Mouse (Mus musculus): ENCODE results near the gene Vkorc1.
"Not testable (repeated sequence)": the region's sequence is repeated elsewhere in the genome, so short reads cannot be mapped to it uniquely, and the experiment has no call there.

The Vkorc1 gene

DNA sequence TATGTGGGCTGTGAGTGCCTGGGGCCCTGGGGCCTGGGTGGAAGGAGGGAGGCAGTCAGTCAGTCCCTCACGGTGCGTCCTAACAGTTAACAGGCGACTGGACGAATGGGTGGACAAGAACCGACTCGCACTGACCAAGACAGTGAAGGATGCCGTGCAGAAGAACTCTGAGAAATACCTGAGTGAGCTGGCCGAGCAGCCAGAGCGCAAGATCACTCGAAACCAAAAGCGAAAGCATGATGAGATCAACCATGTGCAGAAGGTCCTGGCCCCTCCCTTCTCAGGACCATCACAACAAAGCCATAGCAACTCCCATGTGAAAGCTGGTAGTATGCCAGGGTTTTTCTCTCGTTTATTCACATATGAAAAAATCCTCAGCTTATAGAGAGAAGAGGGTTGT is 19.9 kb upstream of the Vkorc1 start:
- DNase-seq (ENCODE audit: low spot score in 2 of 2) = no peak

DNA sequence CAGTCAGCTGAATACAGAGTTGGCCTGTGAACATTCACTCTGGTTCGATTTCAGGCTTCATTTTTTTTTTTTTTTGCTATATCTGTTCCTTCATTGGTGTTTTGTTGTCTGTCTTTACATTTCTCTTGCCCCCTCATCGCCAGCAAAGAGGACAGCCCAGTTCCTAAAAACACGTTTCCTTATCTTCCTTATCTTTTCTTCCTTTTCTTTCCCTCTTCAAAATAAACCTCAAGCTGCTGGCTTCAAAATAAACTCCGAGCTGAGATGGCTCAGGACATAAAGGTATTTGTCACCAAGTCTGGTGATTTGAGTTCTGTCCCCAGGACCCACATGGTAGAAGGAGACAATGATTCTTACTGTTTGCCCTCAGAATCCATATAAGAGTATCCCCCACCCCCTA is 17.5 kb upstream of the Vkorc1 start:
- no peak for DNase-seq (ENCODE audit: low spot score in 2 of 2)

DNA sequence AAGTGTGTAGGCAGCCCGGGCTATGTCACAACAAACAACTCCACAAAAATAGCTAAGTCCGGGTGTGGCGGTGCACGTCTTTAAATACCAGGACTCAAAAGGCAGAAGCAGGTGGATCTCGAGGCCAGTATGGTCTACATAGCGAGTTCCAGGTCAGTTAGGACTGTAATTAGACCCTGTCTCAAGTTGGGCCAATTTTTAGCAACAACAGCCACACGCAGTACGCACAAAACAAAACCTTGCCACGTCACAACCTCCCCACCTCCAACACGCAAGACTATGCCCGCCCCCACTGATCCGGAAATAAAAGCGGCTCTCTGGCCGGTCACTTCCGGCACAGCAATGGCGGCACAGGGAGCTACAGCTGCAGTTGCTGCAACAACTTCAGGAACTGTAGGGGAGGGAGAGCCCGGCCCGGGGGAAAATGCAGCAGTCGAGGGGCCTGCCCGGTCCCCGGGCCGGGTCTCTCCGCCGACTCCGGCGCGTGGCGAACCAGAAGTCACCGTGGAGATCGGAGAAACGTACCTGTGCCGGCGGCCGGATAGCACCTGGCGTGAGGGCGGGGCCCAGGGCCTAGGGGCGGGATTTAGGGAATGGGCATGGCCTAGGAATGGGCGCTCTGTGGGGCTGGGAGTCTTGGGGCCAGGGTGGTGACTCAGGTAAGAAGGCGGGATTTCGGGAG is 16.9 kb upstream of the Vkorc1 start, which contains the start of gene Kat8:
Kat8 (plus strand) TSS at position 327 of the 682 bp plus-strand sequence.
- DNase-seq (ENCODE audit: low spot score in 2 of 2) = peak; percentile 84 to 86

DNA sequence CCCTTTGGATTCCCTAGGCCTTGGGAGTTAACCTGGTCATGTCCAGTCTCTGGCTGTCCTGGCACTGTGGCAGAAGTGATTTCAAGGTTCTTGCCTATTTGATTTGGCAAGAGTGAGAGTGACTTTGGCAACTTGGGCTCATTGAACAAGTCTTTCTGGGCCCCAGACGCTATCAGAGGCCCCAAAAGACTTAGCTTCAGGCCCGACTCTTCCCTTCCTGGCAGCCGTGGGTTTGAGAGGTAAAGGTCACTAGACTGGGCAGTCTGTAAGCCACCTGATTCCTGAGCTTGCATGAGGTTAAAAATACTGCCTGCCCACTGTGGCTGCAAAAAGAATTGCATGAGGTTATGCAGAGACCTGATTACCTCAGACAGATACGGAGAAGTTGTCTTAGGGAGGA is 13.2 kb upstream of the Vkorc1 start:
- DNase-seq (ENCODE audit: low spot score in 2 of 2) = no peak

DNA sequence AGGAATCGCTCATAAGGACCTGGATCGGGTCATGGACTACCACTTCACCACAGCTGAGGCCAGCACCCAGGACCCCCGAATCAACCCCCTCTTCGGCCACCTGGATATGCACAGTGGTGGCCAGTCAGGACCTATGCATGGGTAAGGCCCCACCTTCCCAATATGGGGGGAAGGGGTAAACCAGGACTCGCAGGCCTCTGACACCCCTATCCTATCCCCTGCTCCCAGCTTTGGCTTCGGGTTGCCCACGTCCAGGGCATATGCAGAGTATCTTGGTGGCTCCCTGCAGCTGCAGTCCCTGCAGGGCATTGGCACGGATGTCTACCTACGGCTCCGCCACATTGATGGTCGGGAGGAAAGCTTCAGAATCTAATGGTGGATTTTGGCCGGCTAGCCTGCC is 12.5 kb upstream of the Vkorc1 start:
- DNase-seq (ENCODE audit: low spot score in 2 of 2) = no peak

DNA sequence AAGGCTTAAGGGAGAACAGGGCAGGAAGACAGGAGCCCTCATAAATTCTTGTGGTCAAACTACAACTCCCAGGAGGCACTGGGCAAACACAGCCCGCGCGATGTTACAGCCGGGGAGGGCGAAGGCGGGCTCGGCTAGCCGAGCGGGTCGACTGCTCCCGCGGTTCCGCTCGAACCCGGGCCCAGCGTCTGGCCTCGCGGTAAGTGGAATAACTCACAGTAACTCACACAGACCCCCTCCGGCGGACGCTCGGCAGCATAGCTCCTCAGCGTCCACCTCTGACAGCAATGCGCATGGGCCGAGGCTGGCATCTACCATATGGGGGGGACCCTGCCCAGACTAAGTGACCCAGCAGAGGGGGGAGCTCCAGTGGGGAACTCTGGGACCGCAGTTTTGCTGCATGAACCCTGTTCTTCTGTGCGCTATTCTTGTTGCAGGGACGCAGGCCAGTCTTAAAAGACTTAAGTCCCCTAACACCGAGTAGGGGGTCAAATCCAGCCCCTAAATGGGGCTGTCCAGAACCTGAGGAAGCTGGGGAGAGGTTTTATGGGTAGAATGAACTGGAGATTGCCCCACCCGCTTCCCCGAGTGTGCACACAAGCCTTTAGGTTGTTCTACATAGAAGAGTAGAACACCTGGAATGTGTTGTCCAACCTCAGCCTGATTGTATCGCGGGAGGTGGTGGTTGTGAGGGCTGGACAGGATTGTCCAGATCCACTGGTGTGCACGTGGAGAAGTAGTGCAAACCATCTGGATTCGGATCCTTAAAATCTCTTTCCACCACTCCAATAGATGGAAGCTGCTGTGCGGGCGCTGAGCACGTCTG is 8.8 kb upstream of the Vkorc1 start, which contains the start of gene Bckdk:
Bckdk (plus strand) TSS at position 112 of the 826 bp plus-strand sequence.
- DNase-seq (ENCODE audit: low spot score in 2 of 2) = peak; percentile 34 to 59

DNA sequence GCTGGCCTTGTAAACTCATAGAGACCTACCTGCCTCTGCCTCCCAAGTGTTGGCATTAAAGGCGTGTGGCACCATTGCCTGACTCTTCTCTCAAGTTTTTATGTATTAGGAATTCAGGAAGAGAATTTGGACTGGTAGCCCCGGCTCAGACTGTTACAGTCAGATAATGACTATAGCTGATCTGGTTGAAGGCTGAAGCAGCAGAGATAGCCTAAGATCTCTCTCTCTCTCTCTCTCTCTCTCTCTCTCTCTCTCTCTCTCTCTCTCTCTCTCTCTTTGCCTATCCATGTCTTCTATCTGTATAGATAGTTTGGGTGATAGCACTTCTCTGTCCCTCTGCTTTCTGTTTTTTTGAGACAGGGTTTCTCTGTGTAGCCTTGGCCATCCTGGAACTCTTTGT is 6.4 kb upstream of the Vkorc1 start:
- no peak for DNase-seq (ENCODE audit: low spot score in 2 of 2)

DNA sequence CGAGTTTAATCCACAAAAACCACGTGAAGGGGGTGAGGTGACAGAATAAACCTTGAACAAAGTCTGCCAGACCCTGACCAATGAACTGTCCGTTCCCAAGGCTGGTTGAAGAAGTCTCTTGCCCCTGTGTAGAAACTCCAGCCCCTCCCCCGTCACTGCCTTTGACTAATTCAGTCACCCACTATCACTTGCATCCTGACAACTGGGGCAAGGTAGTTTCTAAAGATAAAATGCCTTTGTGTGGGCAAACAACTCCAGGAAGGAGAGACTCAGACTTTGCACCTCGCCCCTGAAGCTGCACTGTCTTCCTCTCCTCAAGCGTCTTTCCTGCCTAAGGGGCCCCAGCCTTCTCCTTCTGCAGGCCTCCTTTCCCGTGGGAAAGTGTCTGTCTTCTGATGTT is 4.6 kb upstream of the Vkorc1 start:
- no peak for DNase-seq (ENCODE audit: low spot score in 2 of 2)

DNA sequence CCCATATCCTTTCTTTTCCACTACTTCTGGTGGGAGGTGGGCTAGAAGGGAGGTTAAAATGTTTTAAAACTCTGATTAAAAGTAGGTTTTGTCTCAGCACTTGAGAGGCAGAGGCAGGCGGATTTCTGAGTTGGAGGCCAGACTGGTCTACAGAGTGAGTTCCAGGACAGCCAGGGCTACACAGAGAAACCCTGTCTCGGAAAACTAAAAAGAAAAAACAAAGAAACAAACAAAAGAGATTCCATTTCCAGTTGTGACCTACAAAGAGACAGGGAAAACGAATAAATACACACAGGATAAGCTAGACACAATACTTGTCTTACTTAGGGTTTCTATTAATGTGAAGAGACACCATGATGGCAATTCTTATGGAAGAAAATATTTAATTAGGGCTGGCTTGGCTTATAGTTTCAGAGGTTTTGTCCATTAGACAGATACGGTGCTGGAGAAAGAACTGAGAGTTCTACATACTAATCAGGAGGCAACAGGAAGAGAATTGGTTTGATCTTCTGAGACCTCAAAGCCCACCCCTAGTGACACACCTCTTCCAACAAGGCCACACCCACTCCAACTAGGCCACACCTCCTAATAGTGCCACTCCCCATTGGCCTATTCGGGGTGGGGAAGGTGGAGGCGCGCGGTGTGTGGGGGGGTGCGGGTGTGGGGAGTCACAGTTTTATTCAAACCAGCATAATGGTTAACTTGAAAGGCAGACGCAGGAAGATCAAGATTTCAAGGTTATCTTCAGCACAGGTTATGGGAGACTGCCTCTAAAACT is 3.0 kb upstream of the Vkorc1 start:
- DNase-seq (ENCODE audit: low spot score in 2 of 2) = peak in 1 of 2 experiments; percentile 38

DNA sequence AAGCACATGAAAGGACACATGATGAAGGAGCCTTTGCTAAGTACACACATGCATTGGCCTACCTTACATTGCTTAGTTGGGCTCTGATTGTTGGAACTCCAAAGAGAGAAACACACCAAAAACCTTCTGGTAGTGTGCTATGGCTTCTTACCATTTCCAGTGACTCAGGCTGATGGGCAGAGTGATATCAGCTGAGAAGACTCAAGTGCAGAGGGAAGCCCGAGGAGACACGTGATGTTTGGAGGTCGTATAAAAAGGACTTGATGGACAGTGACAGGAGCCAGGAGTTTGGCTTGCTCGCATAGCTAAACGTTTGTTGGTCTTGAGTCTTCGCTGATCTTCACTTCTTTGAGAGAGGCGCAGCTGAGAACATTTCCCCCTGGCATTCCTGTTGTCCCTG is 2.1 kb upstream of the Vkorc1 start:
- no peak for DNase-seq (ENCODE audit: low spot score in 2 of 2)

DNA sequence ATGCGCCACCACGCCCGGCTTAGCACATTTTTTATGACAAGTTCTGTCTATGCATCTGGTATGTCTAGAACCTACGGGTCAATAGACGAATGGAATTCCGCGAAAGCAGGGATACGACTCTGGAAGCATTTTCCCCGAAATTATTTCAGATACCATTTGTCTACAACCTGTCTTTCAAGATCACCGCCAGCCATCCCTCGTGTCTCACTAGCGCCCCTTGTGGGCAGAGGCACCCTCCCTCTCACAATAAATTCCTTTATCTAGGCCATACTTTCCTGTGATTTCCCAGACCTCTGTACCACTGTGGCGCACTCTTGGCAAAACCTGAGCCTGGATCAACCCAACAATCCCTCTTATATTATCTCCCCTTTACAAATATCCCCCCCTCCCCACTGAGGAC is 967 bp upstream of the Vkorc1 start:
- peak; percentile 55 to 75 for DNase-seq (ENCODE audit: low spot score in 2 of 2)

DNA sequence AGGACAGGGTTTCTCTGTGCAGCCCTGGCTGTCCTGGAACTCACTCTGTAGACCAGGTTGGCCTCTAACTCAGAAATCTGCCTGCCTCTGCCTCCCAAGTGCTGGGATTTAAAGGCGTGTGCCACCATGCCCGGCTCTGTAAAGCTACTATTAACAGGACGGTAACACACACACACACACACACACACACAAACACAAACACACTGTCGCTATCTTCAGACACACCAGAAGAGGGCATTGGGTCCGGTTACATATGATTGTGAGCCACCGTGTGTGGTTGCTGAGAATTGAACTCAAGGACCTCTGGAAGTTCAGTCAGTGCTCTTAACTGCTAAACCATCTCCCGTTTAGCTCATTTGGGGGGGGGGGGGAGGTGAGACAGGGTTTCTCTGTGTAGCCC is 474 bp upstream of the Vkorc1 start:
- not testable (repeated sequence) for DNase-seq (ENCODE audit: low spot score in 2 of 2)

DNA sequence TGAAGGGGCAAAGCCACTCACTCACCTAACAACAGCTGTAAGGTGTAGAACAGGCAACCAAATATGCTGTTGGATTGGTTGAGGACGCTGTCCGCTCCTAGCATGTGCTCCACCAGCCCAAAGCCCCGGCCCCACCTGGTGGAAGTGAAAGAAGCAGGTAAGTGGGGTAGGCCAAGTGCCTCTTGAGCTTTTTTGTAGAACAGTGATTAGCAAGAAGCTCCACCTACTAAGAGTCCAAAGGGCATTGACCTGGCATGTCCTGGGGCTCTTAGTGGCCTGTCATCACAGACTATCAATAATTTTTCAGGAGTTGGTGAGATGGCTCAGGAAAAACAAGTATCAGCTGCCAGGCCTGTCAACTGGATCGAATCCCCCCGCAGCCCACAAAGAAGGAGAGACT is 937 bp downstream of the Vkorc1 start:
- DNase-seq (ENCODE audit: low spot score in 2 of 2) = no peak

DNA sequence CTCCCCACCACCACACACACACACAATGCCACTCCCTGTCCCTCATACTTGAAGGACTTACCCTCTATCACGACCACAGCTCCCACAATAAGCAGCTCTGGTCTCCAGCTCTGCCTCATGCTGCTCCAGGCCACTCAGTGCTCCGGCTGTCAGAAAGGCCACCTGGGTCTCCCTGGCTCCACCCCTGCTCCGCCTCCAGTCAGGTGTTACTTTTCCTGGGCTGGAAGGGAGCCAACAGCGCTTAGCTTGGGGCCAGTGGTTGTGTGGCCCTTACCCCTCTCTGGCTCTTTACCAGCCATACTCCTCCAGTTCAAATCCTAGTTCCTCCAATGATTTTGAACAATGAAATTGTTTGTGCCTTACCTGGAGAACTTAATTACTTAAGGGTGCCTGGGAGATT is 4.6 kb downstream of the Vkorc1 start, which contains the start of gene Prss53:
Prss53 (minus strand) TSS at position 173 of the 400 bp plus-strand sequence.
- DNase-seq (ENCODE audit: low spot score in 2 of 2) = no peak

DNA sequence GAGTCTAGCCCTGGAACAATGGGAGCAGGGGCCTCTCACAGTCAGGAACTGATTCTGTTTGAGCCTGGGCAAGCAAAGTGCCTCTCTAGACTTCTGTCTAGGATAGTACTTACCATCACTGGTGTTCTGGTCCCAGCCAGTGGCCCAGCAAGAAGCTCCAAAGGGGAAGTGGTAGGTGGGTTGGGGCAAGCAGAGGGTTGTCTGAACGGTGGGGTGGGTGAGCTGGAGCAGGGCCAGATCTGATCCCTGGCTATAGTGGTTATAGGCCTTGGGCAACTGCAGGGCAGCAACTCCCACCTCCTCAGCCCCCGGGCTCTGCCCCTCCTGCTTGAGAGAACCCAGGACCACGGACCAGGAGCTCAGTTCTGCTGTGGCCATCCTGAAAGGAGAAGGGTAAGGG is 6.6 kb downstream of the Vkorc1 start:
- no peak for DNase-seq (ENCODE audit: low spot score in 2 of 2)

DNA sequence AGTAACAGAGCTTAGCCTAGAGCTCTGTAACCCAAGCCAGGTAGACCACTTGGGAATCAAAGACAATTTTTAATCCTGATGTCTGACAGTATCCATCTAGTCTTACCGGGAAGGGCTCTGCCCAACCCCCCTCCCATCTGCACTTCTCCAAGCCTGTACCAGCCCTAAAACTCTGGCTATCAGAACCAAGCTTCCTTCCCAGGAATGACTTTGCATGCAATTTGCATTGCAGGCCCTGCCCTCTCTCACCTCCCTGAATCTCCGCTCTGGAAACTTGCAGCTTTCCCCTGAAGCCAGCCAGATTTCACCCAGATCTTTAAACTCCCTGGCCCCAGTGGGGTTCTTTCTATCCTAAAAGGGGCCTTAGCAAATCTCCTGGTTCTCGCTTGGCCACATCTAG is 7.6 kb downstream of the Vkorc1 start:
- DNase-seq (ENCODE audit: low spot score in 2 of 2) = no peak

DNA sequence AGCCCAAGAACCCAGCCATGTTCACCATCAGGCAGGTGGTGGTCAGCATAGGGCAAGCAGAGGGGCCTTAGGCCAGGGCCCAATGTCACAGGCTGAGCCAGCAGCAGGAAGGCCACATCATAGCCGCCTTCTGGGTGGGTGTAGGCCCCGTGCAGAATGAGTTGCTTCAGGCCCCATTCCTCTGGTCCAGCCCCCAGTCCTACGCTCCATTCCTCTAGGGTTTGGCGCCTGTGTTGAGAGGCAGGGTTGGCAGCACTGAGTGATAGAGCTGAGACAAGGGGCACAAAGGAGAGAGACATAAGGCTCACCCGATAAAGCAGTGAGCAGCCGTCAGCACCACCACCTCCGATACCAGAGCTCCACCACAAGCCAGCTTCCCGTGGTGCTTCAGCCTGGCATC is 8.2 kb downstream of the Vkorc1 start:
- DNase-seq (ENCODE audit: low spot score in 2 of 2) = no peak

DNA sequence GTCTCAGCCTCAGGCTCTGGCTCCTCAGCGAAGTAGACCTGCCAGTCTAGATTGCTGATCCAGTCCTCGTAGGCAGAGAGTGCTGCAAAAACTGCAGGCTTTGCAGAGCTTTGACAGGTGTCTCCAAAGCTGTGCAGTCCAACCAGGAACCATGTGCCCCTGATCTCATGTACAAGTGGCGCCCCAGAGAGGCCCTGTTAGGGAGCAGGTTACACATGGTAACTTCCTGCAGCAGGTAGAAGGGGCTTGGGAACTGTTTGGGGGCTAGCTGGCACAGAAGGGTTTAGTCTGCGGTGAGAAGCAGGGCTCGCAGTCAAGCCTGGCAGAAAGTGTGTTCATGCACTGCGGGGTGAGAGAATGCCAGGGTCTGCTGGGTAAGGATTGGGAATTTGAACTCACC is 8.9 kb downstream of the Vkorc1 start:
- DNase-seq (ENCODE audit: low spot score in 2 of 2) = no peak

DNA sequence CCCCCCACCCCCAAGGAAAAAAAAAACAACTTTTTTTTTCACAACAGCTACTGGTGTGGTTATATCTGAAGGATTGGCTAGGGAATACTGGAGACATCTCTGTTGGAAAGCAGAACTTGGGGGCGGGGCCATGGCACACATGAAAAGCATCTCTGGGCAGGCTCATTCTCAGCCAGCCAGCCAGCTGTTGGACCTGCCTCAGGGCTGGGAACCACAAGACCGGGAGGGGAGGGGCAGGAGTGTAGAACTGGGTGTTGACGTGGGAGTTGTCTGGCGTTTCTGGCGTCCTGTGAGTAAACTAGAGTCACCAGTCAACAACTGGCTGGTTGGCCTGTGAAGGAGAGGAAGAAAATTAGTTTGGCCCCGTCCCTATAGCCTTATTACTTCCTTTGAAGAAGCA is 9.5 kb downstream of the Vkorc1 start:
- no peak for DNase-seq (ENCODE audit: low spot score in 2 of 2)

DNA sequence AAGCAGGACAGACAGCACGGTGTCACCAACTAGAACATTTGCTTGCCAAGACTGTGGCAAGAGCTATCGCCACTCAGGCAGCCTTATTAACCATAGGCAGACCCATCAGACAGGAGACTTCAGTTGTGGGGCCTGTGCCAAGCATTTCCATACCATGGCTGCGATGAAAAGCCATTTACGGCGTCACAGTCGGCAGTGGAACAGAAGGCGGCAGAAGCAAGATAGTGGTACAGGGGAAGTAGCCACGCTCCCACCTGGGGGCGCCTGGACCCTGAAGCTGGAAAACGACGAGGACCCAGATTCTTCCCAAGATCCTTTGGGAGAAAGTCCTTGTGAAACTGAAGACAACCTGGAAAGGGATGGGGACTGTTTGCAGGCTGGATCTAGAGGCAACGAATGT is 15.0 kb downstream of the Vkorc1 start:
- no peak for DNase-seq (ENCODE audit: low spot score in 2 of 2)

DNA sequence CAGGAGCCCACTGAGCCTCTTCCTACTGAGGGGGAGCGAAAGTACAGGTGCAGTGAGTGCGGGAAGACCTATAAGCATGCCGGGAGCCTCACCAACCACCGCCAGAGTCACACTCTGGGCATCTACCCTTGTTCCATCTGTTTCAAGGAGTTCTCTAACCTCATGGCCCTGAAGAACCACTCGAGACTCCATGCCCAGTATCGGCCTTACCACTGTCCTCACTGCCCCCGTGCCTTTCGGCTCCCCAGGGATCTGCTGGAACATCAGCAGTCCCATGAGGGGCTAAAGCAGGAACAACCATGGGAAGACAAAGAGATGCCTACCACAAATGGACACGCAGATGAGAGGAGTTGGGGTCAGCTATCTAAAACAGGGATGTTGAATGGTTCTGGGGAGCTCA is 16.1 kb downstream of the Vkorc1 start:
- DNase-seq (ENCODE audit: low spot score in 2 of 2) = no peak

Measured in natural killer cell, adult 2 months (primary cell).